ENCODE assay signal across 8 mouse cellular contexts in the genomic region with DNA sequence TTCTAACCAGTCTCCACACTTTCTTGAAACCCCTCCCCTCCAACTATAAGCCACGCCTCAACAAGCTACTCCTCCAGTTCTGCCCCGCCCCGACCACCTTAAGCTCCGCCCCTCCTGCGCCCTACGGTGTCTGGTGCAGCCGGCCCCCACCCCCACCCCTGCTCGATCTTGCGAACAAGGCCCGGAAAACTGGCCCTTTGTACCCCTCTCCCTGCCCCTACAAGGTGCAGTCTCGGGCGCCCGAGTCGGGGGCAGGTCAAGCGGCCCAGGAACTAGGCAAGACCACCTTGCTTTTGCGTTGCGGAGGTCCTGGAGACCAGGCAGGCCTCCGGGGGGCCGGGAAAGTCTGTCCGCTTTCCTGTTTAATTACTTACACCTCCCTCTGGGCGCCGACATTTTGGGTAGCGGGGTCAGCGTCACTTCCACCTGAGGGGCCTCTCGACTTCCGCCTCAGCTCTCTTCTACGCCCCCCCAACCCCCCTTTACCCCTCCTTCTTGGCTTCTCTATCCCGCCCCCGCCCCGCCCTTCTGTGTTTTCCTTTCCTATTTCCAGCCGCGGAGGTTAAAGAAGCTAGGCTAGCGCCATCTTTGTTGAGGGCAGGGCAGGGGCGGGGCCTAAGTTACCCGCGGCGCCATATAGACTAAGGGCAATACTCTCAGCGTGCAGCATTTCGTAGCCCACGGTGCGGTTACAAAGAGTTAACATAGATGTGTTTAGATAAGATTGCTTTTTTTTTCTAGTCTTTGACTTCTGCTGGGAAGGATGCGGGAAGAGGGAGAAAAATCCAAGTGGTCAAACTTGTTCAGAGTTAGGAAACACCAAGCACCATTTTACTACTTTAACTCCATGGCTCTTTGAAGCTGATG. TPM values are rescaled to one million over a fixed set of nuclear protein-coding genes. Genes with fewer than 3 reads are reported as not detected.
DNase-seq lines count a peak whose midpoint lies in the region; ATAC-seq lines count a peak whose summit lies in the region.

A gene (plus strand): TSS at position 165 of the 867 bp plus-strand sequence.
A gene (minus strand): TSS at position 447 of the 867 bp plus-strand sequence.

- H3K4me3 ChIP-seq in heart, embryonic 14.5 days (ENCODE audit: control insufficient read depth in 1 of 2, insufficient read depth in 1 of 2, low read depth in 1 of 2, low read length in 2 of 2) = peak within 1 kb of the TSS; percentile 64 to 84
- peak within 1 kb of the TSS; percentile 80 for H3K4me3 ChIP-seq in liver, embryonic 13.5 days (replicated peaks)
- peak within 1 kb of the TSS; percentile 83 for H3K4me3 ChIP-seq in stomach, embryonic 16.5 days (replicated peaks; ENCODE audit: low read length)

- peak; percentile 98 for DNase-seq in CD4-positive, CD25-positive, alpha-beta regulatory T cell, adult 2 months (ENCODE audit: low read depth, low spot score)
- peak; percentile 96 for DNase-seq in c-Kit-negative CD71-positive TER-119-positive erythroid progenitor cells, embryonic 14.5 days (ENCODE audit: low read depth, low spot score)
- peak; percentile 92 for DNase-seq in fibroblast of lung, adult 2 months (ENCODE audit: low read depth)
- DNase-seq in kidney, postnatal 14 days = peak; percentile 98
- DNase-seq in liver, embryonic 13.5 days = peak; percentile 93
- peak; percentile 95 for DNase-seq in neural tube, embryonic 10.5 days (ENCODE audit: extremely low spot score, low spot score)

- no peaks in the 10 kb centered on the region for H3K9me3 ChIP-seq in heart, embryonic 14.5 days (ENCODE audit: control insufficient read depth, low read length)
- H3K9me3 ChIP-seq in liver, embryonic 13.5 days (replicated peaks) = peaks cover 4% of the 10 kb centered on the region; the same call in 1 of the 2 replicates
- no peaks in the 10 kb centered on the region for H3K9me3 ChIP-seq in stomach, embryonic 16.5 days (replicated peaks; ENCODE audit: control insufficient read depth, low read length)

- H3K27ac ChIP-seq in heart, embryonic 14.5 days (replicated peaks in 1 of 2; ENCODE audit: control insufficient read depth in 1 of 2, insufficient read depth in 1 of 2, low read depth in 2 of 2, low read length in 2 of 2) = peak within 1 kb of the TSS; percentile 97 to 99
- peak within 1 kb of the TSS; percentile 98 for H3K27ac ChIP-seq in liver, embryonic 13.5 days
- H3K27ac ChIP-seq in stomach, embryonic 16.5 days (ENCODE audit: low read length) = peak within 1 kb of the TSS; percentile 95

- H3K4me1 ChIP-seq in heart, embryonic 14.5 days (ENCODE audit: control insufficient read depth in 2 of 2, insufficient read depth in 2 of 2, low read length in 2 of 2) = peaks cover 0 to 11% of the 10 kb centered on the region in 2 experiments; a peak in 2 of 4 replicates
- H3K4me1 ChIP-seq in liver, embryonic 13.5 days (replicated peaks) = peaks cover 39% of the 10 kb centered on the region
- H3K4me1 ChIP-seq in stomach, embryonic 16.5 days (ENCODE audit: control insufficient read depth, insufficient read depth, low read length) = peaks cover 9% of the 10 kb centered on the region

- peak within 1 kb of the TSS; percentile 88 for H3K9ac ChIP-seq in heart, embryonic 14.5 days (ENCODE audit: low read length)
- H3K9ac ChIP-seq in liver, embryonic 13.5 days = peak within 1 kb of the TSS; percentile 85
- peak within 1 kb of the TSS; percentile 89 for H3K9ac ChIP-seq in stomach, embryonic 16.5 days (ENCODE audit: low read length)

- peak within 1 kb of the TSS; percentile 70 for H3K4me2 ChIP-seq in heart, embryonic 14.5 days (ENCODE audit: low read length)
- peak within 1 kb of the TSS; percentile 88 for H3K4me2 ChIP-seq in liver, embryonic 13.5 days
- peak within 1 kb of the TSS; percentile 63 for H3K4me2 ChIP-seq in stomach, embryonic 16.5 days (ENCODE audit: low read depth, low read length)

- peaks cover 43% of the 10 kb centered on the region for H3K36me3 ChIP-seq in heart, embryonic 14.5 days (ENCODE audit: control insufficient read depth, insufficient read depth, low read length)
- peaks cover 52% of the 10 kb centered on the region for H3K36me3 ChIP-seq in liver, embryonic 13.5 days
- H3K36me3 ChIP-seq in stomach, embryonic 16.5 days (ENCODE audit: control insufficient read depth, insufficient read depth, low read length) = peaks cover 30% of the 10 kb centered on the region

- H3K27me3 ChIP-seq in heart, embryonic 14.5 days (ENCODE audit: control insufficient read depth, insufficient read depth, low read length) = no peaks in the 10 kb centered on the region
- H3K27me3 ChIP-seq in liver, embryonic 13.5 days = no peaks in the 10 kb centered on the region
- H3K27me3 ChIP-seq in stomach, embryonic 16.5 days (ENCODE audit: control insufficient read depth, insufficient read depth, low read length) = no peaks in the 10 kb centered on the region

- WGBS in heart, embryonic 14.5 days = under 1% methylated on average over 42 of the region's 42 CpGs
- WGBS in liver, embryonic 13.5 days (ENCODE audit: insufficient replicate concordance) = under 1% methylated on average over 42 of the region's 42 CpGs
- WGBS in stomach, embryonic 16.5 days = under 1% methylated on average over 42 of the region's 42 CpGs

- peak; percentile 78 for ATAC-seq in heart, embryonic 14.5 days (ENCODE audit: insufficient number of reproducible peaks, insufficient read depth, low FRiP score, low read depth)
- peak; percentile 74 for ATAC-seq in liver, embryonic 13.5 days (ENCODE audit: low read depth)
- peak; percentile 84 for ATAC-seq in stomach, embryonic 16.5 days (ENCODE audit: insufficient read depth, low FRiP score)

RNA-seq across cellular contexts. Expression of the first gene that starts in this region (rescaled TPM):
- polyA plus RNA-seq in heart, embryonic 14.5 days (2014; fragmentation: Nextera tagmentation; extraction: Ambion mirVana) = 12.6 and 13.6 TPM in 2 replicates
- polyA plus RNA-seq in liver, embryonic 13.5 days (2015; fragmentation: Nextera tagmentation; extraction: Ambion mirVana) = 9.8 and 10.0 TPM in 2 replicates
- 17.2 and 17.5 TPM in 2 replicates for polyA plus RNA-seq in stomach, embryonic 16.5 days (2015; fragmentation: Nextera tagmentation; extraction: Ambion mirVana)

RNA-seq across cellular contexts. Expression of the second gene that starts in this region (rescaled TPM):
- 23.4 and 23.8 TPM in 2 replicates for polyA plus RNA-seq in heart, embryonic 14.5 days (2014; fragmentation: Nextera tagmentation; extraction: Ambion mirVana)
- polyA plus RNA-seq in liver, embryonic 13.5 days (2015; fragmentation: Nextera tagmentation; extraction: Ambion mirVana) = 15.8 and 18.7 TPM in 2 replicates
- 18.9 and 22.6 TPM in 2 replicates for polyA plus RNA-seq in stomach, embryonic 16.5 days (2015; fragmentation: Nextera tagmentation; extraction: Ambion mirVana)

Comparison
In these comparisons a context has a peak if more than half of its experiments do, and no peak if none do; other contexts are left out.
1. Peak in every context shown above with its lines: DNase-seq, ATAC-seq, H3K4me3 ChIP-seq and H3K27ac ChIP-seq.